Mouse (Mus musculus): ENCODE measurements around the gene Crot.

DNA sequence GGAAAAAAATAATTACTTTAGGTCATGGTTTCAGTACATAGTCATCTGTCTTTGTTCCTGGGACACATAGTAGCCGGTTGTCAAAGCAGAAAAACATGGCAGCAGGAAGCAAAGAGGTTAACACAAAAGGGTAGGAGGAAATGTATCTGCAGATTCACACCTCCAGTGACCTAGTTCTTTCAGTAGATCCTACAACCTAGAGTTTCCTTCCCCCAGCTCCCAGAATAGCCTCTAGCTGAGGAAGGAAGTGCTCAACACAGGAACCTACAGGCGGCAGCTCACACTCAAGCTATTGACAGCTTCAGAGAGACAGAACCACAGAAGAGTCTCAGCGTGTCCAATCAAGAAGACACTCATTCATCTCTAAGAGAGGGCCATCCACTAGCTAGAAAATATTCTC lies 18.2 kb upstream of the Crot start:
- TF ChIP-seq CTCF (IDR thresholded peaks at IDR 0.05; ENCODE audit: low read depth, low read length) (no peak), GATA1 (IDR thresholded peaks at IDR 0.05; ENCODE audit: borderline replicate concordance, low read length) (no peak), TAL1 (conservative IDR thresholded peaks at IDR 0.05; ENCODE audit: low read depth, low read length) (no peak), POLR2AphosphoS5 (IDR thresholded peaks at IDR 0.05; ENCODE audit: insufficient replicate concordance, low read depth, low read length) (no peak), GATA2 (IDR thresholded peaks at IDR 0.05; ENCODE audit: borderline replicate concordance, low read depth, low read length) (no peak)

Data from G1E (cell line).